Mouse (Mus musculus): ENCODE measurements around the gene Vwa3a.

DNA sequence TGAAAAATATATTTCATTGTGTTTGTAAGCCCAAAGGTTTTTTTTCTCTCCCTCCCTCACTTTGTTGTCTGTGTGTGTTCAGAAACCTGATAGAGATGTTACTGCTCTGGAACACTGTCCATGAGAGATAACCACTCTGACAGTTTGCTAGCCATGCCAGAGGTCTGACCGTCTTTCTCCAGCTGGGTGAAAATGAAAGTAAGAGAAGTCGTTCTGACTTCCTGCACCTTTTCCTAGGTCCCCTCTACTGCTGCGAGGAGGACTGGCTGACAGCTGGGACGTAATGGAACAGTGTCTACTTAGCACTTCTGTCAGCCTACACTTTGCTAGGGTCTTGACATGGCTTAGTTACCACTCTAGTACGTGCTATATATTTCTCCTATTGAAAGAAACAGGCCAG is 9.5 kb upstream of the Vwa3a start:
- no peak for TF ChIP-seq TCF12 (IDR thresholded peaks at IDR 0.05; ENCODE audit: insufficient read depth, poor library complexity, severe bottlenecking)
- TF ChIP-seq POLR2AphosphoS2 (IDR thresholded peaks at IDR 0.05; ENCODE audit: insufficient read length, low read depth), result no peak
- TF ChIP-seq MYOD1 (IDR thresholded peaks at IDR 0.05; ENCODE audit: control insufficient read depth in 1 of 3, insufficient read length in 2 of 3, low read depth in 2 of 3), result no peak
- no peak for TF ChIP-seq USF1 (IDR thresholded peaks at IDR 0.05; ENCODE audit: low read depth)
- no peak for TF ChIP-seq SRF (IDR thresholded peaks at IDR 0.05; ENCODE audit: control insufficient read depth, insufficient read length, low read depth)

All from myocyte (in vitro differentiated cells).